Mouse (Mus musculus) liver, embryonic 14.5 days (tissue): ENCODE results near the gene C1s1.
"Not testable (repeated sequence)": the region's sequence is repeated elsewhere in the genome, so short reads cannot be mapped to it uniquely, and the experiment has no call there.

Experiments used
- CTCF ChIP-seq: IDR thresholded peaks from 2 replicates; pipeline ENCODE4 v1.5.1; 2016; ENCODE audit warnings: antibody characterized with exemption, low read depth, control low read depth
- EP300 ChIP-seq: IDR thresholded peaks from 2 replicates; pipeline ENCODE4 v1.6.1; 2016; ENCODE audit warnings: antibody characterized with exemption, low read depth

- TF ChIP-seq CTCF, EP300: not testable (repeated sequence)
Measured at GRCm38 (mm10) chr6:124541176-124541575, 983 bp downstream of the C1s1 start.
